Mouse (Mus musculus) lung, adult 10 weeks (tissue): ENCODE data around the gene Lipt1. TPM values are rescaled to one million over a fixed set of nuclear protein-coding genes. Genes with fewer than 3 reads are reported as not detected.

Source experiments
- polyA plus RNA-seq: library from polyadenylated mRNA; stranded (reverse); fragments of 350-450 nt; fragmentation: Illumina TruSeq; extraction: RNeasy Lipid Tissue Mini Kit (QIAGEN cat#74804); gene quantifications from one replicate; pipeline ENCODE4 v1.2.3, GENCODE M21; 2014; ENCODE audit warnings: low read depth, low replicate concordance; ENCODE audit not compliant: insufficient read depth

Lipt1 gene
- 2.1 TPM for polyA plus RNA-seq

DNA sequence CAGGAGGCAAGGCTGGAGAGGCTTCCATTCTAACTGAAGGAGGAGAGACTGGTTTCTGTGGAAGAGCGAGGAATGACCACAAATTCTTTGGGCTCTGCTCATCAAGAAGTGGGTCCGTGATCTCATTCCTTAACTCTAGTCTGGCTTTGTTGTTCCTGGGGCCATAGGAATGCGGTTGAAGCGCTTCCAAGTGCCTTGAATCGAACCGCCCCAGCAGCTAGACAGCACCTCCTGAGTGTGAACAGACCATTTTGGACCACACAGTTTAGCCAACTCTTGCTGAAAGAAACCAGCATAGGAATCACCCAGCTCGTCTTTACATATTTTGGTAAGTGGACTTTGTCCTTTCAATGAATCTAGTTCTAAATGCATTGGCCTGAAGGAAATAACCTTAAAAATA, at the start of gene Lipt1:
TSS of gene Lipt1 (plus strand) at position 35 of the 400 bp plus-strand sequence.

GRCm38 (mm10) chr1:37866286-37866685, 5.3 kb upstream of the Lipt1 start, which contains the start of gene Tsga10:
Gene Tsga10 (minus strand): TSS chr1:37866429.

DNA sequence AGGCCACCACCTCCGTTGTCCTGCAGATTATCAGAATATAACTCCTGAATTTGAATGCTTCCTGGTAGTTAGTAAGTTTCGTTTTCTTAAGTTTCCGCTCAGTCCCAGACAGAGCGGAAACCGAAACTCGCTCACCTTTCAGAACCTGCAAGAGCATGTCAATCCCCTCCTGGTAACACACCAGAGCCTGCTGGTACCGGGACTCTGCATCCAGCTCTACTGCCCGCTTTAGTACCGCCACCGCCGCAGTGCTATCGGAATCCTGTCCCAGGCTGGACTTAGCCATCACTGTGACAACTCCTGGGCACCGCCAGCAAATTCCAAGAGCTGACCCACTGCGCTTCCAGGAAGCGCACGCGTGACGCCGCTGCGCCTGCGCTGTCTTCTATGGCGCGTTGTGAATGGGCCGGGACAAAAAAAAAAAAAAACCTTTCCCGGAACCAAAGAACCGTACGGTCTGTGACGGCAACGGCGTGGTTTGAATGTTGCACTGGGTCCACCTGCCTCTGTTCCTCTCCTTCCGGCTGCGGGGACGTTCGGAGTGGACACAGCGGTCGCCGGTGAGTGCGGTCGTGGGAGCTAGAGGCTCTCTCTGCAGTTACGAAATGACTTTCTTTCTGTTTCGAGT, 18.6 kb downstream of the Lipt1 start, which contains the start of the genes Mitd1 and Mrpl30:
TSS of gene Mitd1 (minus strand) at position 387 of the 628 bp plus-strand sequence.
TSS of gene Mrpl30 (plus strand) at position 453 of the 628 bp plus-strand sequence.

GRCm38 (mm10) chr1:37916393-37916792, 44.9 kb downstream of the Lipt1 start, which contains the start of gene Lyg2:
Gene Lyg2 (minus strand): TSS chr1:37916493.

Other genes starting within 250 kb of the Lipt1 start
- gene 2010300C02Rik, start 151.7 kb upstream of the Lipt1 start, polyA plus RNA-seq, result 8.2 TPM
- 4.6 TPM for gene Tsga10, start 5.3 kb upstream of the Lipt1 start, polyA plus RNA-seq
- gene Mitd1, start 18.7 kb downstream of the Lipt1 start, polyA plus RNA-seq, result 17.6 TPM
- 118 TPM for gene Mrpl30, start 18.7 kb downstream of the Lipt1 start, polyA plus RNA-seq
- gene Lyg2, start 44.8 kb downstream of the Lipt1 start, polyA plus RNA-seq, result not detected
- not detected for gene Lyg1, start 86.0 kb downstream of the Lipt1 start, polyA plus RNA-seq
- gene Txndc9, start 126.2 kb downstream of the Lipt1 start, polyA plus RNA-seq, result 45.9 TPM
- 20.9 TPM for gene Eif5b, start 126.3 kb downstream of the Lipt1 start, polyA plus RNA-seq